Mouse (Mus musculus) liver, embryonic 11.5 days (tissue): Measurements from ENCODE around the gene Kif5c. TPM values are rescaled to one million over a fixed set of nuclear protein-coding genes. Genes with fewer than 3 reads are reported as not detected.

Experiments used
- ATAC-seq: fragments of 200-750 bp; cut with Nextera tagmentation; replicated peaks from 2 replicates; pipeline ENCODE4 v1.8.0; 2017; ENCODE audit warnings: moderate number of reproducible peaks, mild to moderate bottlenecking, moderate TSS enrichment, moderate library complexity; ENCODE audit not compliant: low FRiP score
- DNase-seq: peaks from one replicate; pipeline ENCODE4 v3.0.0-alpha.2; 2017; ENCODE audit warnings: low spot score
- H3K27ac ChIP-seq: fragments of 300-500 bp; sonication (generic); 2 replicates; pipeline ENCODE4 v1.5.1; 2014; ENCODE audit warnings: mild to moderate bottlenecking, low read depth, low read length, control low read depth
- H3K27me3 ChIP-seq: fragments of 300-500 bp; sonication (generic); replicated peaks from 2 replicates; pipeline ENCODE4 v1.6.1; 2014; ENCODE audit warnings: low read length, mixed read lengths; ENCODE audit not compliant: control insufficient read depth, insufficient read depth
- H3K36me3 ChIP-seq: fragments of 300-500 bp; sonication (generic); 2 replicates; pipeline ENCODE4 v1.6.1; 2014; ENCODE audit warnings: mild to moderate bottlenecking, low read length, moderate library complexity, mixed read lengths; ENCODE audit not compliant: control insufficient read depth, insufficient read depth
- H3K4me1 ChIP-seq: fragments of 300-500 bp; sonication (generic); replicated peaks from 2 replicates; pipeline ENCODE4 v1.6.1; 2014; ENCODE audit warnings: low read length, mixed read lengths; ENCODE audit not compliant: control insufficient read depth, insufficient read depth
- H3K4me2 ChIP-seq: fragments of 300-500 bp; sonication (generic); 2 replicates; pipeline ENCODE4 v1.6.1; 2014; ENCODE audit warnings: mild to moderate bottlenecking, control low read depth, moderate library complexity
- H3K4me3 ChIP-seq: fragments of 300-500 bp; sonication (generic); 2 replicates; pipeline ENCODE4 v1.5.1; 2014; ENCODE audit warnings: low read depth, low read length, control low read depth
- H3K9ac ChIP-seq: fragments of 300-500 bp; sonication (generic); 2 replicates; pipeline ENCODE4 v1.6.1; 2014; ENCODE audit warnings: low read depth, low read length, control low read depth
- H3K9me3 ChIP-seq: fragments of 300-500 bp; sonication (generic); 2 replicates; pipeline ENCODE4 v1.6.1; 2016; ENCODE audit warnings: low read length, inconsistent platforms, mixed read lengths; ENCODE audit not compliant: control insufficient read depth
- WGBS: fragments of 180-500 bp; shearing (Covaris S2); extraction: QIAGEN DNeasy Blood & Tissue Kit; methylation state at CpG from one replicate; pipeline ENCODE4 v1.1.7; 2014; 5-methylcytosine and 5-hydroxymethylcytosine counted together
- polyA plus RNA-seq: library from polyadenylated mRNA; unstranded; fragments of >200 nt; fragmentation: Nextera tagmentation; extraction: Ambion mirVana; gene quantifications from 2 replicates; pipeline ENCODE4 v1.2.1, GENCODE M21; 2014

Kif5c gene
- polyA plus RNA-seq, 1 experiment from 2014 or later: 0.78 TPM

DNA sequence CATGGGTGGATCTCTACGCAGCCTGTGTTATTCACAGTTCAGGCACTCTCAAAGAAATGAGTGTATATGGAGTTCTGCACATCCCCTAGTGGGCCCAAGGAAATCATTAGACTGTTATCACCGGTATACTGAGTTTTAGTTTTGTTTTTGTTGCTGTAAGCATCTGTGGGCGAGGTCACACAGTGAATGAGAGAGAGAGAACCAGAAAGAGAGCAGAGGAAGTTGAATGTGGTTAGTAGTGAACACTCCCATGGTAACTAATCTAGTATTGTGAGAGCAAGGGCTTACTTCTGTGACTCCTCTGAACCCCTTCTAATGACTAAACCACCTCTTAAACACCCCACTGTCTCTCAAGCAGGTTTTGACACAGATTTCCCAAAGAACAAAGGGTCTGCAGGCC lies 2.3 kb upstream of the Kif5c start:
- no peak overlapping the region for H3K4me3 ChIP-seq
- no peak for ATAC-seq
- no peak overlapping the region for H3K9ac ChIP-seq
- H3K4me1 ChIP-seq: peaks cover 2% of the 10 kb centered on the region; the same call in 1 of the 2 replicates
- H3K27ac ChIP-seq: no peak overlapping the region
- DNase-seq: no peak
- no peaks in the 10 kb centered on the region for H3K9me3 ChIP-seq
- WGBS: 70% methylated on average over 3 of the region's 3 CpGs
- H3K27me3 ChIP-seq: peaks cover 30% of the 10 kb centered on the region
- no peak overlapping the region for H3K4me2 ChIP-seq
- no peaks in the 10 kb centered on the region for H3K36me3 ChIP-seq

DNA sequence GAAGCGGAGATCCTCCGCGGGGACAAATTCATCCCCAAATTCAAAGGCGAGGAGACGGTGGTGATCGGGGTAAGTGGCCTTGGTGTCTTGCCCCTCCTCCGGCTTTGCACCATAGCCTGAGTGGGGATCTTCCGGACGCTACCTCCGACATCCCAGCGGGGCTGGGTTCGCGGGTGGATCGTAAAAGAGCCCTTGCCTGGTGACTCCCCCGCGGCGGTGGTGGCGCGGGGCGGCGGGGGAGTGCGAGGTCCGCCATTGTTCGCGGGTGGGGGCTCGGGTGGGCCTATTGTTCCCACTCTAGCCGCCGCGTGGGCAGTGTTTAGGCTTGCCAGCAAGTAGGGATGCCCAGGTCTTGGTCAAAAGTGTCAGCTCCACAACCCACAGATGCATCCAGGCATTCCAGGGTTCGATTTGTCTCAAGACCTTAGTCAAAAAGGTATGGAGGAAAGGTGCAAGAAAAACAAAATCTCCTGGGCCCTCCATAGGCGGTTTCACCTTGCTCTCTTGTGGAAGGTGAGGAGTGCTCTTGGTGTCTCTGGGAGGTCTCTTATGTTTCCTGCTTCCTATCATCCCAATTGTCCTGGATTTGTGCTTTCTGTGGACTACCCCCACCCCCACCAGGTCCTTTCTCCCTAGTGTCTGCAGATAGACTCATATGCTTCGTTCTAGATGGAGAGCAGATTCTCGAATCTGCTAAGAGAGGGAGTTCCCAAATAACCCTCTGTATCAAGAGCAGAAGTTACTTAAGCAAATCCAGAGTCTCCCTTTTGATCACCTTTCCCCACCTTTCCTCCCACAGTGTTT lies 823 bp downstream of the Kif5c start:
- DNase-seq (no peak), ATAC-seq (no peak)
- peak overlapping the region; percentile 55 for H3K4me3 ChIP-seq

DNA sequence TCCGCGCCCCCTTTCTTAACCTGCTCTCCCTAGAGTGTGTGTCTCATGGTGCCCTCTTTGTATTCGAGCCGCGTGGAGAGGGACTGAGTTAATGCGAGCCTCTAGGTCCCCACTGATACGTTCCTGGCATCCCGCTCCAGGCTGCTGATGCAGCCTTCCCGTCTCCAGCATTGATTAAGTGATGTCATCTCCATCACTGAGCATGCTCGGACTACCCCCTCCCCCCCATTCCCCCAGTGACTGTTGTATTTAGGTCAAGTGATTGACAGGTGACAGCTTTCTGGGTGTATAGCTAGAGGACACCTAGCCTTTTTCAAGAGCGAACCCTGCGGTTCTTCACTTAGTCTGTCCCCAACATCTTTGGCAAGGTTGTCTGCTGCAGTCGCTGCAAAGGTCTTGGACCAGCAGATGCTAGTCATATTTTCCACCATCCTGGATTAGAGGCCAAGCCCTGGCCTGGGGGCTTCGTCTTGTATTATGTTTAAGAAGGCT lies 1.6 kb downstream of the Kif5c start:
- H3K36me3 ChIP-seq: no peaks in the 10 kb centered on the region
- peaks cover 2% of the 10 kb centered on the region; the same call in 1 of the 2 replicates for H3K4me1 ChIP-seq
- no peak overlapping the region for H3K9ac ChIP-seq
- H3K4me3 ChIP-seq: no peak overlapping the region
- H3K27ac ChIP-seq: no peak overlapping the region
- 22% methylated on average over 14 of the region's 14 CpGs for WGBS
- H3K27me3 ChIP-seq: peaks cover 30% of the 10 kb centered on the region
- DNase-seq (no peak), ATAC-seq (no peak)
- H3K4me2 ChIP-seq: no peak overlapping the region; the same call in 1 of the 2 replicates
- H3K9me3 ChIP-seq: no peaks in the 10 kb centered on the region

More for the DNA sequence above, 823 bp downstream of the Kif5c start:
- no peaks in the 10 kb centered on the region for H3K36me3 ChIP-seq
- no peak overlapping the region for H3K9ac ChIP-seq
- peaks cover 30% of the 10 kb centered on the region for H3K27me3 ChIP-seq
- no peak overlapping the region for H3K27ac ChIP-seq
- peaks cover 2% of the 10 kb centered on the region; the same call in 1 of the 2 replicates for H3K4me1 ChIP-seq
- H3K4me2 ChIP-seq: peak overlapping the region; percentile 70
- 3% methylated on average over 33 of the region's 33 CpGs for WGBS
- no peaks in the 10 kb centered on the region for H3K9me3 ChIP-seq

- H3K27ac ChIP-seq: no peak overlapping the region
- WGBS: 63% methylated on average over 1 of the region's 1 CpGs
- no peaks in the 10 kb centered on the region for H3K36me3 ChIP-seq
- no peak overlapping the region for H3K9ac ChIP-seq
- no peak for ATAC-seq
- H3K9me3 ChIP-seq: no peaks in the 10 kb centered on the region
- no peak overlapping the region for H3K4me2 ChIP-seq
- no peak for DNase-seq
- no peak overlapping the region for H3K4me3 ChIP-seq
- H3K4me1 ChIP-seq: peaks cover 2% of the 10 kb centered on the region; the same call in 1 of the 2 replicates
- H3K27me3 ChIP-seq: peaks cover 30% of the 10 kb centered on the region
Measured at GRCm38 (mm10) chr2:49621234-49621633, 2.1 kb downstream of the Kif5c start.

- 88% methylated on average over 1 of the region's 1 CpGs for WGBS
- no peak overlapping the region for H3K4me3 ChIP-seq
- peaks cover 9% of the 10 kb centered on the region for H3K27me3 ChIP-seq
- ATAC-seq: no peak
- no peaks in the 10 kb centered on the region for H3K9me3 ChIP-seq
- H3K36me3 ChIP-seq: no peaks in the 10 kb centered on the region
- no peak overlapping the region for H3K4me2 ChIP-seq
- H3K4me1 ChIP-seq: no peaks in the 10 kb centered on the region
- DNase-seq: no peak
- H3K27ac ChIP-seq: no peak overlapping the region
- H3K9ac ChIP-seq: no peak overlapping the region
Measured at GRCm38 (mm10) chr2:49625581-49625980, 6.5 kb downstream of the Kif5c start.

DNA sequence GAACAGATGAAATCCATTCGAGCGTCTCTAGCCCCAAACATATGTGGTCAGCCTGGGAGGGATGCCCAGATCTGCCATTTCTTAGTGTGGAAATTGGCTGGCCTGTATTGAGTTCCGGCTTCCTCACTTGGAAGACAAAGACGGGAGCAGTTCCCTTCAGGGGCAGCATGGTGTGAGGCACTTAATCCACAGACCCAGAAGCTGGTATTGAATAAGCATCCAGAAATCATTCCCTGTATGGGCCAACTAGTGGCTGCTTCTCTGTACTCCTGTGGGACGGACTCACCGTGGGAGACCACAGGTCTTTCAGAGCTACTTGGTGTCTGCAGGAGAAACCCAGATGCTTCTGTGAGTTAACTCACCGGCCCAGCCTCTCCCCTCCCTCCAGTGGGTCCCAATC lies 8.5 kb downstream of the Kif5c start:
- 74% methylated on average over 7 of the region's 7 CpGs for WGBS

GRCm38 (mm10) chr2:49628094-49628705 lies 9.1 kb downstream of the Kif5c start:
- Histone ChIP-seq H3K9ac (no peak overlapping the region), H3K4me1 (no peaks in the 10 kb centered on the region), H3K27ac (no peak overlapping the region), H3K4me2 (no peak overlapping the region), H3K36me3 (no peaks in the 10 kb centered on the region), H3K4me3 (no peak overlapping the region), H3K27me3 (no peaks in the 10 kb centered on the region), H3K9me3 (no peaks in the 10 kb centered on the region)
- DNase-seq: no peak
- 65% methylated on average over 6 of the region's 6 CpGs for WGBS
- ATAC-seq: no peak

More for the DNA sequence above, 8.5 kb downstream of the Kif5c start:
- H3K9ac ChIP-seq: no peak overlapping the region
- H3K4me2 ChIP-seq: no peak overlapping the region
- DNase-seq: no peak
- H3K27me3 ChIP-seq: no peaks in the 10 kb centered on the region
- no peaks in the 10 kb centered on the region for H3K9me3 ChIP-seq
- no peaks in the 10 kb centered on the region for H3K36me3 ChIP-seq
- ATAC-seq: no peak
- H3K27ac ChIP-seq: no peak overlapping the region
- H3K4me1 ChIP-seq: no peaks in the 10 kb centered on the region
- H3K4me3 ChIP-seq: no peak overlapping the region

- H3K4me2 ChIP-seq: no peak overlapping the region
- H3K9ac ChIP-seq: no peak overlapping the region
- H3K4me1 ChIP-seq: no peaks in the 10 kb centered on the region
- no peaks in the 10 kb centered on the region for H3K27me3 ChIP-seq
- H3K36me3 ChIP-seq: no peaks in the 10 kb centered on the region
- H3K9me3 ChIP-seq: no peaks in the 10 kb centered on the region
- WGBS: 87% methylated on average over 12 of the region's 12 CpGs
- no peak overlapping the region for H3K4me3 ChIP-seq
- no peak for ATAC-seq
- no peak for DNase-seq
- no peak overlapping the region for H3K27ac ChIP-seq
Measured at GRCm38 (mm10) chr2:49629181-49629580, 10.1 kb downstream of the Kif5c start.
